31 mouse cellular contexts compared by ENCODE assay signal in the genomic region with DNA sequence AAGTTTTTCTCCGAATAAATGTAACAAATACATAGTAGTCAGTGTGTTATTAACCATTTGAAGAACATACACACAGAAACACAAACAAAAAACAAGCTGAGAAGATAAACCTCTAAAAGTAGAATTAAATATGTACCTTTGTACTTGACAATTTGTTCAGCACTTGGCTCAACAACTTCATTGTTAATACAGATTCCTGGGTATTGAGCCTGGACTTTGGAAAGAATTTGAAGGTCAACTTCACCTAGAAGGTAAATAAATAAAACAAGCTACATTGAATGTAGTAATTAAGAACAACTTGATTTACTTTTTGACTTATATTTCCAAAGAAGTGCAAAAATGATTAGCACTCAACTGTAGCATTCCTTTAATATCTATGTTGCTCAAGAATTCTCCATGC. TPM values are rescaled to one million over a fixed set of nuclear protein-coding genes. Genes with fewer than 3 reads are reported as not detected.
"Had no signal": no experiment of that assay in that cellular context is flagged by ENCODE, and none has a peak within 500 bp of the region (broad histone marks: within the 10 kb centered on the region; RNA-seq: fewer than 3 reads in every experiment).

No protein-coding gene starts in this region.

- H3K4me3 ChIP-seq: limb, embryonic 10.5 days; limb, embryonic 12.5 days; limb, embryonic 13.5 days; limb, embryonic 15.5 days; liver, embryonic 12.5 days; liver, embryonic 13.5 days; liver, embryonic 15.5 days; lung, embryonic 15.5 days; megakaryocyte, embryonic 14.5 days; midbrain, embryonic 10.5 days; midbrain, embryonic 12.5 days; midbrain, embryonic 13.5 days; midbrain, embryonic 15.5 days; myocyte; neural tube, embryonic 12.5 days had no signal

- H3K27me3 ChIP-seq: limb, embryonic 12.5 days; limb, embryonic 13.5 days; limb, embryonic 15.5 days; liver, embryonic 12.5 days; liver, embryonic 13.5 days; liver, embryonic 15.5 days; lung, embryonic 15.5 days; megakaryocyte, embryonic 14.5 days; midbrain, embryonic 12.5 days; midbrain, embryonic 13.5 days; midbrain, embryonic 15.5 days; neural tube, embryonic 12.5 days had no signal

- H3K9ac ChIP-seq: limb, embryonic 12.5 days; limb, embryonic 13.5 days; limb, embryonic 15.5 days; liver, embryonic 12.5 days; liver, embryonic 13.5 days; liver, embryonic 14.5 days; liver, embryonic 15.5 days; liver, postnatal 0 days; lung, embryonic 14.5 days; lung, embryonic 15.5 days; midbrain, embryonic 12.5 days; midbrain, embryonic 13.5 days; midbrain, embryonic 15.5 days; neural tube, embryonic 12.5 days had no signal

- H3K9me3 ChIP-seq: limb, embryonic 10.5 days; limb, embryonic 12.5 days; limb, embryonic 13.5 days; limb, embryonic 15.5 days; liver, embryonic 12.5 days; liver, embryonic 13.5 days; liver, embryonic 15.5 days; lung, embryonic 15.5 days; midbrain, embryonic 10.5 days; midbrain, embryonic 12.5 days; midbrain, embryonic 13.5 days; midbrain, embryonic 15.5 days; neural tube, embryonic 12.5 days had no signal

- H3K4me1 ChIP-seq: limb, embryonic 10.5 days; limb, embryonic 12.5 days; limb, embryonic 13.5 days; limb, embryonic 15.5 days; liver, embryonic 12.5 days; liver, embryonic 13.5 days; liver, embryonic 15.5 days; lung, embryonic 15.5 days; megakaryocyte, embryonic 14.5 days; midbrain, embryonic 10.5 days; midbrain, embryonic 12.5 days; midbrain, embryonic 13.5 days; midbrain, embryonic 15.5 days; neural tube, embryonic 12.5 days had no signal

- ATAC-seq: liver, embryonic 12.5 days; liver, postnatal 0 days; lung, postnatal 0 days; midbrain, embryonic 13.5 days; midbrain, embryonic 15.5 days; midbrain, embryonic 16.5 days had no signal

- H3K36me3 ChIP-seq: limb, embryonic 10.5 days; limb, embryonic 12.5 days; limb, embryonic 13.5 days; limb, embryonic 15.5 days; liver, embryonic 12.5 days; liver, embryonic 13.5 days; liver, embryonic 15.5 days; lung, embryonic 15.5 days; midbrain, embryonic 10.5 days; midbrain, embryonic 12.5 days; midbrain, embryonic 13.5 days; midbrain, embryonic 15.5 days; neural tube, embryonic 12.5 days had no signal

- H3K27ac ChIP-seq: limb, embryonic 10.5 days; limb, embryonic 12.5 days; limb, embryonic 13.5 days; limb, embryonic 15.5 days; liver, embryonic 12.5 days; liver, embryonic 13.5 days; liver, embryonic 14.5 days; liver, embryonic 15.5 days; lung, embryonic 15.5 days; macrophage; midbrain, embryonic 10.5 days; midbrain, embryonic 12.5 days; midbrain, embryonic 13.5 days; midbrain, embryonic 15.5 days; neural tube, embryonic 12.5 days had no signal

- DNase-seq: left cerebral cortex, postnatal 4 days; liver, embryonic 13.5 days; liver, postnatal 0 days; lung, adult 18-20 months; lung, adult 2 months; lung, embryonic 14.5 days; lung, postnatal 10 days; lung, postnatal 14 days; lung, postnatal 36 days; lung, postnatal 4 days; midbrain, embryonic 14.5 days had no signal

- H3K4me2 ChIP-seq: limb, embryonic 12.5 days; limb, embryonic 13.5 days; limb, embryonic 15.5 days; liver, embryonic 11.5 days; liver, embryonic 12.5 days; liver, embryonic 13.5 days; liver, embryonic 15.5 days; lung, embryonic 14.5 days; lung, embryonic 15.5 days; midbrain, embryonic 11.5 days; midbrain, embryonic 12.5 days; midbrain, embryonic 13.5 days; midbrain, embryonic 15.5 days; neural tube, embryonic 12.5 days had no signal

RNA-seq across cellular contexts. Expression of a gene that starts 30.2 kb away (rescaled TPM):
- polyA plus RNA-seq: myocyte had no signal
